Mouse (Mus musculus): ENCODE measurements around the gene Dbp. TPM values are rescaled to one million over a fixed set of nuclear protein-coding genes. Genes with fewer than 3 reads are reported as not detected.

The Dbp gene
- total RNA-seq, 1 experiment, result 10.0 TPM

- TF ChIP-seq ZNF384 (IDR thresholded peaks at IDR 0.05; ENCODE audit: low read depth, low read length), result no peak
- TF ChIP-seq MAFK (IDR thresholded peaks at IDR 0.05; ENCODE audit: insufficient read depth, low read depth, low read length), result no peak
- TF ChIP-seq ZC3H11A (IDR thresholded peaks at IDR 0.05; ENCODE audit: borderline replicate concordance, low read depth, low read length), result no peak
- TF ChIP-seq HCFC1 (IDR thresholded peaks at IDR 0.05; ENCODE audit: borderline replicate concordance, insufficient read depth, low read length), result no peak
- no peak for TF ChIP-seq CHD2 (IDR thresholded peaks at IDR 0.05; ENCODE audit: low read depth, low read length)
- DNase-seq (ENCODE audit: low read depth, low spot score), result no peak
- H3K4me3 ChIP-seq (ENCODE audit: insufficient read depth in 1 of 2, low read depth in 1 of 2, low read length in 2 of 2, poor library complexity in 1 of 2, severe bottlenecking in 1 of 2), result peak overlapping the region; percentile 40 to 63
- in situ Hi-C loops (cut with MboI; ENCODE audit: low sequenced_read_pairs in 2 of 2, unreplicated experiment in 2 of 2), result no loop called here
- no peaks in the 10 kb centered on the region for H3K36me3 ChIP-seq (ENCODE audit: control insufficient read depth, insufficient read depth, low read length, poor library complexity, severe bottlenecking)
- H3K9ac ChIP-seq (ENCODE audit: insufficient read depth, low read depth, low read length, poor library complexity, severe bottlenecking), result peak overlapping the region; percentile 74
- peak overlapping the region; percentile 22; the same call in 1 of the 2 replicates for H3K27ac ChIP-seq (ENCODE audit: insufficient read depth, low read depth, low read length, poor library complexity, severe bottlenecking)
- H3K4me1 ChIP-seq (ENCODE audit: control insufficient read depth in 2 of 2, insufficient read depth in 2 of 2, low read length in 2 of 2, poor library complexity in 1 of 2), result peaks cover 5 to 22% of the 10 kb centered on the region in 2 experiments; a peak in 3 of 4 replicates
- H3K9me3 ChIP-seq (ENCODE audit: control insufficient read depth, insufficient read depth, low read depth, low read length), result no peaks in the 10 kb centered on the region
Measured at GRCm38 (mm10) chr7:45704046-45704559, 785 bp upstream of the Dbp start.

GRCm38 (mm10) chr7:45705443-45705864 lies 566 bp downstream of the Dbp start:
- H3K9me3 ChIP-seq (ENCODE audit: control insufficient read depth, insufficient read depth, low read depth, low read length), result no peaks in the 10 kb centered on the region
- H3K27ac ChIP-seq (ENCODE audit: insufficient read depth, low read depth, low read length, poor library complexity, severe bottlenecking), result no peak overlapping the region
- H3K4me3 ChIP-seq (ENCODE audit: insufficient read depth in 1 of 2, low read depth in 1 of 2, low read length in 2 of 2, poor library complexity in 1 of 2, severe bottlenecking in 1 of 2), result peak overlapping the region; percentile 80 to 85
- TF ChIP-seq MAFK (IDR thresholded peaks at IDR 0.05; ENCODE audit: insufficient read depth, low read depth, low read length) (no peak), ZC3H11A (IDR thresholded peaks at IDR 0.05; ENCODE audit: borderline replicate concordance, low read depth, low read length) (no peak), ZNF384 (IDR thresholded peaks at IDR 0.05; ENCODE audit: low read depth, low read length) (no peak), HCFC1 (IDR thresholded peaks at IDR 0.05; ENCODE audit: borderline replicate concordance, insufficient read depth, low read length) (no peak), CHD2 (IDR thresholded peaks at IDR 0.05; ENCODE audit: low read depth, low read length) (no peak)
- DNase-seq (ENCODE audit: low read depth, low spot score), result no peak
- peak overlapping the region; percentile 55; the same call in 1 of the 2 replicates for H3K9ac ChIP-seq (ENCODE audit: insufficient read depth, low read depth, low read length, poor library complexity, severe bottlenecking)
- H3K4me1 ChIP-seq (ENCODE audit: control insufficient read depth in 2 of 2, insufficient read depth in 2 of 2, low read length in 2 of 2, poor library complexity in 1 of 2), result peaks cover 5 to 24% of the 10 kb centered on the region in 2 experiments; a peak in 3 of 4 replicates
- in situ Hi-C loops (cut with MboI; ENCODE audit: low sequenced_read_pairs in 2 of 2, unreplicated experiment in 2 of 2), result no loop called here
- peaks cover 2% of the 10 kb centered on the region; the same call in 1 of the 2 replicates for H3K36me3 ChIP-seq (ENCODE audit: control insufficient read depth, insufficient read depth, low read length, poor library complexity, severe bottlenecking)

- peak overlapping the region; percentile 80 to 85 for H3K4me3 ChIP-seq (ENCODE audit: insufficient read depth in 1 of 2, low read depth in 1 of 2, low read length in 2 of 2, poor library complexity in 1 of 2, severe bottlenecking in 1 of 2)
- no peak for TF ChIP-seq ZC3H11A (IDR thresholded peaks at IDR 0.05; ENCODE audit: borderline replicate concordance, low read depth, low read length)
- TF ChIP-seq HCFC1 (IDR thresholded peaks at IDR 0.05; ENCODE audit: borderline replicate concordance, insufficient read depth, low read length), result no peak
- TF ChIP-seq CHD2 (IDR thresholded peaks at IDR 0.05; ENCODE audit: low read depth, low read length), result no peak
- no peak for TF ChIP-seq ZNF384 (IDR thresholded peaks at IDR 0.05; ENCODE audit: low read depth, low read length)
- no peak for TF ChIP-seq MAFK (IDR thresholded peaks at IDR 0.05; ENCODE audit: insufficient read depth, low read depth, low read length)
- peaks cover 6% of the 10 kb centered on the region; the same call in 1 of the 2 replicates for H3K36me3 ChIP-seq (ENCODE audit: control insufficient read depth, insufficient read depth, low read length, poor library complexity, severe bottlenecking)
- H3K27ac ChIP-seq (ENCODE audit: insufficient read depth, low read depth, low read length, poor library complexity, severe bottlenecking), result no peak overlapping the region
- peak overlapping the region; percentile 83; the same call in 1 of the 2 replicates for H3K9ac ChIP-seq (ENCODE audit: insufficient read depth, low read depth, low read length, poor library complexity, severe bottlenecking)
- in situ Hi-C loops (cut with MboI; ENCODE audit: low sequenced_read_pairs in 2 of 2, unreplicated experiment in 2 of 2), result no loop called here
- H3K9me3 ChIP-seq (ENCODE audit: control insufficient read depth, insufficient read depth, low read depth, low read length), result no peaks in the 10 kb centered on the region
- peaks cover 5 to 28% of the 10 kb centered on the region in 2 experiments; a peak in 3 of 4 replicates for H3K4me1 ChIP-seq (ENCODE audit: control insufficient read depth in 2 of 2, insufficient read depth in 2 of 2, low read length in 2 of 2, poor library complexity in 1 of 2)
- DNase-seq (ENCODE audit: low read depth, low spot score), result no peak
Measured at GRCm38 (mm10) chr7:45705873-45706281, 989 bp downstream of the Dbp start.

- Histone ChIP-seq H3K27ac (ENCODE audit: insufficient read depth, low read depth, low read length, poor library complexity, severe bottlenecking) (peak overlapping the region; percentile 56), H3K9ac (ENCODE audit: insufficient read depth, low read depth, low read length, poor library complexity, severe bottlenecking) (peak overlapping the region; percentile 83), H3K4me1 (ENCODE audit: control insufficient read depth in 2 of 2, insufficient read depth in 2 of 2, low read length in 2 of 2, poor library complexity in 1 of 2) (peaks cover 5 to 30% of the 10 kb centered on the region in 2 experiments; a peak in 3 of 4 replicates), H3K9me3 (ENCODE audit: control insufficient read depth, insufficient read depth, low read depth, low read length) (no peaks in the 10 kb centered on the region), H3K4me3 (ENCODE audit: insufficient read depth in 1 of 2, low read depth in 1 of 2, low read length in 2 of 2, poor library complexity in 1 of 2, severe bottlenecking in 1 of 2) (peak overlapping the region; percentile 80 to 85), H3K36me3 (ENCODE audit: control insufficient read depth, insufficient read depth, low read length, poor library complexity, severe bottlenecking) (peaks cover 14% of the 10 kb centered on the region; the same call in 1 of the 2 replicates)
- in situ Hi-C loops (cut with MboI; ENCODE audit: low sequenced_read_pairs in 2 of 2, unreplicated experiment in 2 of 2), result no loop called here
- no peak for TF ChIP-seq HCFC1 (IDR thresholded peaks at IDR 0.05; ENCODE audit: borderline replicate concordance, insufficient read depth, low read length)
- TF ChIP-seq ZC3H11A (IDR thresholded peaks at IDR 0.05; ENCODE audit: borderline replicate concordance, low read depth, low read length), result no peak
- no peak for TF ChIP-seq CHD2 (IDR thresholded peaks at IDR 0.05; ENCODE audit: low read depth, low read length)
- TF ChIP-seq ZNF384 (IDR thresholded peaks at IDR 0.05; ENCODE audit: low read depth, low read length), result no peak
- TF ChIP-seq MAFK (IDR thresholded peaks at IDR 0.05; ENCODE audit: insufficient read depth, low read depth, low read length), result no peak
- DNase-seq (ENCODE audit: low read depth, low spot score), result no peak
Measured at GRCm38 (mm10) chr7:45706721-45707241, 1.9 kb downstream of the Dbp start.

All from ES-E14 (cell line).